Mouse (Mus musculus) ES-E14 (cell line): ENCODE measurements around the gene Gle1. TPM values are rescaled to one million over a fixed set of nuclear protein-coding genes. Genes with fewer than 3 reads are reported as not detected.

Experiments
- DNase-seq: peaks from one replicate; pipeline ENCODE4 v3.0.0-alpha.2; 2013; ENCODE audit warnings: low read depth, low spot score
- H3K27ac ChIP-seq: 2 replicates; pipeline ENCODE4 v1.5.1; 2012; ENCODE audit warnings: low read depth, mild to moderate bottlenecking, low read length, moderate library complexity, mixed read lengths; ENCODE audit not compliant: poor library complexity, insufficient read depth, severe bottlenecking
- H3K36me3 ChIP-seq: 2 replicates; pipeline ENCODE4 v1.6.1; 2012; ENCODE audit warnings: mild to moderate bottlenecking, low read length, moderate library complexity, mixed read lengths; ENCODE audit not compliant: control insufficient read depth, poor library complexity, insufficient read depth, severe bottlenecking
- H3K4me1 ChIP-seq, 2 experiments: fragments of 150-350 bp in 1 of 2; sonication (generic) in 1 of 2; 2 replicates each; pipeline ENCODE4 v1.6.1; 2012; ENCODE audit warnings: low read length in 2 of 2, mild to moderate bottlenecking in 1 of 2, mixed read lengths in 1 of 2; ENCODE audit not compliant: control insufficient read depth in 2 of 2, insufficient read depth in 2 of 2, poor library complexity in 1 of 2
- H3K4me3 ChIP-seq, 2 experiments: fragments of 150-350 bp in 1 of 2; sonication (generic) in 1 of 2; 2 replicates each; pipeline ENCODE4 v1.5.1; 2012; ENCODE audit warnings: low read length in 2 of 2, low read depth in 1 of 2, mild to moderate bottlenecking in 1 of 2, mixed read lengths in 1 of 2; ENCODE audit not compliant: insufficient read depth in 1 of 2, poor library complexity in 1 of 2, severe bottlenecking in 1 of 2
- H3K9ac ChIP-seq: 2 replicates; pipeline ENCODE4 v1.6.1; 2012; ENCODE audit warnings: low read depth, mild to moderate bottlenecking, low read length, mixed read lengths; ENCODE audit not compliant: poor library complexity, insufficient read depth, severe bottlenecking
- H3K9me3 ChIP-seq: fragments of 150-350 bp; sonication (generic); 2 replicates; pipeline ENCODE4 v1.6.1; 2012; ENCODE audit warnings: low read depth, mild to moderate bottlenecking, low read length; ENCODE audit not compliant: control insufficient read depth, insufficient read depth
- CHD2 ChIP-seq: IDR thresholded peaks from 2 replicates; pipeline ENCODE4 v1.6.1; 2014; ENCODE audit warnings: mild to moderate bottlenecking, low read depth, low read length, inconsistent platforms
- HCFC1 ChIP-seq: IDR thresholded peaks from 2 replicates; pipeline ENCODE4 v1.6.1; 2012; ENCODE audit warnings: low read length, inconsistent platforms, borderline replicate concordance; ENCODE audit not compliant: insufficient read depth
- MAFK ChIP-seq: IDR thresholded peaks from 2 replicates; pipeline ENCODE4 v1.6.1; 2014; ENCODE audit warnings: mild to moderate bottlenecking, low read depth, low read length, inconsistent platforms; ENCODE audit not compliant: insufficient read depth
- ZC3H11A ChIP-seq: IDR thresholded peaks from 2 replicates; pipeline ENCODE4 v1.6.1; 2012; ENCODE audit warnings: low read depth, mild to moderate bottlenecking, inconsistent platforms, low read length, borderline replicate concordance
- ZNF384 ChIP-seq: IDR thresholded peaks from 2 replicates; pipeline ENCODE4 v1.6.1; 2012; ENCODE audit warnings: low read depth, low read length, inconsistent platforms
- in situ Hi-C, 2 experiments: fragments of 600-800 bp; cut with MboI; formaldehyde crosslinking; loops; one replicate each; pipeline ENCODE4 v1.15.1; 2025; ENCODE audit warnings: low sequenced_read_pairs in 2 of 2, inconsistent platforms in 1 of 2; ENCODE audit not compliant: unreplicated experiment in 2 of 2
- total RNA-seq: library from RNA; depleted of rRNA; stranded (reverse); fragments of 300-350 nt; gene quantifications from 2 replicates; pipeline ENCODE4 v1.2.3, GENCODE M21; 2012

Gle1 gene
- total RNA-seq, 1 experiment = 64.8 TPM

DNA sequence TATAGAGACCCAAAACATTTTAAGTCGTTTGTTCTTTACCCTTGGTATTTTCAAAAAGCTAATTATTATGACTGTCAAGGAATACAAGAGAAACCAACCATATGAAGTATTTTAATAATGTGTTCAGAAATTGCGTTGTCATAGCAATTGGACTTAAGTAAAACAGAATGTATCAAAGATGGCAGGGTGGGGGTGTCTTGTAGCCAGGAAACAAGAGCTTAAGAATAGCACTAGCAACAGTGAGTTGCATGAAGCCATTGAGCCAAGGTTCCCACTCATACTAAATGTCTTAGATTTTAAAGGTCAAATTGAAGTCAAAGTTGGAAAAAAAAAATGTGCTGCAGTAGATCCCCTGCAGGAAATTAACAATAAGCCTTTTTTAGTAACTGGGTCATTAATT lies 31.6 kb downstream of the Gle1 start:
- TF ChIP-seq MAFK = no peak
- no peak for TF ChIP-seq ZNF384
- no peak for TF ChIP-seq CHD2
- no peak for TF ChIP-seq HCFC1
- no peak for TF ChIP-seq ZC3H11A
- Histone ChIP-seq H3K4me3 (no peak overlapping the region), H3K9ac (no peak overlapping the region; the same call in 1 of the 2 replicates), H3K4me1 (peaks cover 0 to 7% of the 10 kb centered on the region in 2 experiments; a peak in 3 of 4 replicates), H3K27ac (no peak overlapping the region), H3K36me3 (peaks cover 7% of the 10 kb centered on the region; the same call in 1 of the 2 replicates), H3K9me3 (no peaks in the 10 kb centered on the region)
- DNase-seq = no peak
- in situ Hi-C loops = no loop called here

DNA sequence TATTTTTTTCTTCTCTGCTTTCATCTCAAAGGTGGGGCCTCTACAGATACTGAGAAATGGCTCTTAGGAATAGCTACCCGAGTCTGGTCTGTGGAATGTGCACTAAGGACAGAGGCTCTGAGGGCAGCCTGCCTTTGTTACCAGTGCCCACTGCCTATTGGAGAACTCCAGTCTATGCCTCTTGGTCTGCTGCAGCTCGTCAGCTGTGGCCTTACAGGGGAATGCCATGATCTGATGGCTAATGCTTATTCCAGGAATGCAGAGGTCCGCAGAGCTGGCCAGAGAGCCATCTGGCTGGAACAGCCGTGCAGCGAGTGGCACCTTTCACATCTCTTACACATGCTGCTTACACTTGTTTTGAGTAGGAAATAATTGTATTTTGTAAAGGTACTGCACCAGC lies 32.5 kb downstream of the Gle1 start:
- in situ Hi-C loops = no loop called here
- no peak for DNase-seq
- Histone ChIP-seq H3K27ac (no peak overlapping the region), H3K4me3 (no peak overlapping the region), H3K9ac (no peak overlapping the region), H3K9me3 (no peaks in the 10 kb centered on the region), H3K4me1 (peaks cover 0 to 12% of the 10 kb centered on the region in 2 experiments; a peak in 3 of 4 replicates), H3K36me3 (peaks cover 7% of the 10 kb centered on the region; the same call in 1 of the 2 replicates)
- TF ChIP-seq MAFK (no peak), ZC3H11A (no peak), HCFC1 (no peak), ZNF384 (no peak), CHD2 (no peak)

DNA sequence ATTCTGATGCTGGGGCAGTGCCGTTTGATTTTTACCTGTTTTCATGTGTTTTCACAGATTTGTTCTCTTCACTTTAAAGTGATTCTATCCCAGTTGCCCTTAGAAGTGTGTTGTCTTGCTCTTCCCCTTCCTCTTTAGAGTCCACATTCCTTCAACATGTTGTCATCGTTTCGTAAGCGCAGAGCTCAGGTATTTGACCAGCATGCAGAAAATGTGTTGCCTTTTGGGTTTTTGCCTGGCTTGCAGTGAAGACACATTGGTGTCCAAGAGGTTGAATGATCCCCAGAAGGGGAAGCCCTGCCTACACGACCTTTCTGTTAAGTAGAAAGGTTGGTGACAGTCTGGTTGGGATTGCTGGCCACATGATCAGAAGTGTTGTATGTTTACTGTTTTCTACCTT lies 33.4 kb downstream of the Gle1 start:
- DNase-seq = no peak
- H3K36me3 ChIP-seq = peaks cover 7% of the 10 kb centered on the region; the same call in 1 of the 2 replicates

DNA sequence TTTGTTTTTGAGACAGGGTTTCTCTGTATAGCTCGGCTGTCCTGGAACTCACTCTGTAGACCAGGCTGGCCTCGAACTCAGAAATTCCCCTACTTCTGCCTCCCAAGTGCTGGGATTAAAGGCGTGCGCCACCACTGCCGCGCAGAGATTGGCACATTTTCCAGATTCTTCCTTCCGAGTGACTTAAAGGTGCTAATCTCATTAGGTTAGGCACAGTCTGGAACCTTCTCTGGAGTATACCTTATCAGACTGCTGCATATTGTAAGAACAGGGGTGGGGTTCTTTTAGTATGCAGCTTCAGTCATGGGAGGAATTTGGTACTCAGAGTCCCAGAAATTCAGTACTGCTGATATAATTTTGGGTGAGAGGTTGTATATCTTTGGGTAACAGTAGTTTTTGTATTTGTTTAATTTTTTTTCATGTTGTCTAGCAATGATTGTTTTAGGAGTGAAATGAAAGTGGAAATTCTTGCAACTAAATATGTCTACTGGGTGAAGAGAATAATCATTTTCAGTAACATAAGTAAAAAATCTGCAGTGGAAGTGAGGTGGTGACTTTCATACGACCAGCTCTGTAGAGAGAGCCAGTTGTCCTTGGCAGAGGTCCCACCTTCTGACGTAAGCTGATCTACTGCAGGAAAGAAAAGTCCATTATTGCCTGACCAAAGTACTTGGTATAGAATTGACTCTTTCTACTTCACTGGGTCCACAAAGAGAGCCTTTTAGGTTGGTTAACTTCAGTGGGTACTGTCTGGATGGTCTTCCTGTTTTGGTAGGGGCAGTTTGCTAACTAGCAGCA lies 36.8 kb downstream of the Gle1 start:
- TF ChIP-seq MAFK = no peak
- TF ChIP-seq ZNF384 = no peak
- TF ChIP-seq CHD2 = no peak
- no peak for TF ChIP-seq ZC3H11A
- no peak for TF ChIP-seq HCFC1
- Histone ChIP-seq H3K27ac (no peak overlapping the region; the same call in 1 of the 2 replicates), H3K4me3 (no peak overlapping the region), H3K36me3 (peaks cover 12% of the 10 kb centered on the region; the same call in 1 of the 2 replicates), H3K4me1 (peaks cover 0 to 7% of the 10 kb centered on the region in 2 experiments; a peak in 2 of 4 replicates), H3K9me3 (no peaks in the 10 kb centered on the region), H3K9ac (no peak overlapping the region)
- in situ Hi-C loops = no loop called here
- DNase-seq = no peak

More for the DNA sequence above, 33.4 kb downstream of the Gle1 start:
- Histone ChIP-seq H3K4me1 (peaks cover 0 to 12% of the 10 kb centered on the region in 2 experiments; a peak in 3 of 4 replicates), H3K9me3 (no peaks in the 10 kb centered on the region), H3K4me3 (no peak overlapping the region), H3K27ac (no peak overlapping the region), H3K9ac (no peak overlapping the region)
- in situ Hi-C loops = no loop called here
- TF ChIP-seq ZC3H11A (no peak), ZNF384 (no peak), HCFC1 (no peak), CHD2 (no peak), MAFK (no peak)
